Mouse (Mus musculus) neural tube, embryonic 15.5 days (tissue): ENCODE measurements around the gene Myh6. TPM values are rescaled to one million over a fixed set of nuclear protein-coding genes. Genes with fewer than 3 reads are reported as not detected.
"Not testable (repeated sequence)": the region's sequence is repeated elsewhere in the genome, so short reads cannot be mapped to it uniquely, and the experiment has no call there.

Source experiments
- ATAC-seq: fragments of 200-750 bp; cut with Nextera tagmentation; 2 replicates; pipeline ENCODE4 v1.8.0; 2017; ENCODE audit warnings: mild to moderate bottlenecking, moderate TSS enrichment, moderate library complexity; ENCODE audit not compliant: low FRiP score
- H3K27ac ChIP-seq: fragments of 300-500 bp; sonication (generic); replicated peaks from 2 replicates; pipeline ENCODE4 v1.5.1; 2015; ENCODE audit warnings: mild to moderate bottlenecking, inconsistent platforms
- H3K27me3 ChIP-seq: fragments of 300-500 bp; sonication (generic); replicated peaks from 2 replicates; pipeline ENCODE4 v1.6.1; 2015; ENCODE audit warnings: inconsistent platforms
- H3K36me3 ChIP-seq: fragments of 300-500 bp; sonication (generic); 2 replicates; pipeline ENCODE4 v1.6.1; 2015; ENCODE audit warnings: inconsistent platforms
- H3K4me1 ChIP-seq: fragments of 300-500 bp; sonication (generic); 2 replicates; pipeline ENCODE4 v1.6.1; 2015; ENCODE audit warnings: inconsistent platforms
- H3K4me2 ChIP-seq: fragments of 300-500 bp; sonication (generic); 2 replicates; pipeline ENCODE4 v1.6.1; 2015; ENCODE audit warnings: inconsistent platforms, mild to moderate bottlenecking, moderate library complexity
- H3K4me3 ChIP-seq: fragments of 300-500 bp; sonication (generic); replicated peaks from 2 replicates; pipeline ENCODE4 v1.5.1; 2015; ENCODE audit warnings: mild to moderate bottlenecking, inconsistent platforms
- H3K9ac ChIP-seq: fragments of 300-500 bp; sonication (generic); replicated peaks from 2 replicates; pipeline ENCODE4 v1.6.1; 2015; ENCODE audit warnings: mild to moderate bottlenecking, inconsistent platforms
- H3K9me3 ChIP-seq: fragments of 300-500 bp; sonication (generic); replicated peaks from 2 replicates; pipeline ENCODE4 v1.6.1; 2016; ENCODE audit warnings: inconsistent platforms
- WGBS: fragments of 180-500 bp; shearing (Covaris S2); methylation state at CpG from one replicate; pipeline ENCODE4 v1.1.7; 2015; ENCODE audit warnings: mixed read lengths; 5-methylcytosine and 5-hydroxymethylcytosine counted together
- polyA plus RNA-seq: library from polyadenylated mRNA; unstranded; fragments of >200 nt; fragmentation: Nextera tagmentation; extraction: Ambion mirVana; gene quantifications from 2 replicates; pipeline ENCODE4 v1.2.1, GENCODE M21; 2015

The Myh6 gene
- polyA plus RNA-seq, 1 experiment from 2014 or later = 1.8 TPM

DNA sequence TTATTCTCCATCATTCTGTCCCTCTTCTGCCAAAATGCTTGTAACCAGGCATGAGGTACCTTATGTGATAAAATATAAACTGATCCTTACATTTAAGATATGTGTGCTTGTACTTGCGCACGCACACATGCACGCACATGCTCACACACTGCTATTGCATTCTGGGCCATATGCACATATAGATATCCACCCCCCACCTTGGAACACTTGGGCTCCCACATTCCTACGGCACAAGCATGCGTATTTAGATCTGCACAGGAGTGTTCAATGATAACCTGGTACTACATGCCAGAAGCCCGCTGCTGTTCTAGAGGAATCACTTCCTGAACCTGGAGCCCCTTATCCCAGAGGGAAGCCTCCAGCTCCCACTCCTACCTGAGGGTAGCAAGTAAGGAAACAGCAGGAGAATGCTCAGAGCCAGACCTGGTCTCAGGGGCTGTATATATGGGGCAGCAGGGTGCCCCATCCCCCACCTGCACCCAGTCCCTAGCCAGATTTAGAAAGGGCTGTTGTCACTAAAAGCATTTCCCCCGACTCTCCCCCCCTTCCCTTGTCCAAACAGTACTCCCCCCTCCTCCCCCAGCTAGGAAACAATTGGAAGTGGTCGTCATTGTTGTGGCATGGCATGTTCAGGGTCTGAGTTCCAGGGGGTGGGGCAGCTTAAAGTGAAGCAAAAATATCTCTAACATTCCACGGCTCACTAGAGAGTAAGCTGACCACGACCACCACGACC, 27.6 kb upstream of the Myh6 start, which contains the start of gene Myh7:
TSS of gene Myh7 (minus strand) at position 491 of the 733 bp plus-strand sequence.
- H3K36me3 ChIP-seq = no peaks in the 10 kb centered on the region
- peak within 1 kb of the TSS; percentile 79 for H3K27ac ChIP-seq
- H3K9me3 ChIP-seq = no peaks in the 10 kb centered on the region
- no peaks in the 10 kb centered on the region for H3K27me3 ChIP-seq
- H3K4me1 ChIP-seq = peaks cover 17% of the 10 kb centered on the region
- H3K4me2 ChIP-seq = no peak within 1 kb of the TSS
- no peak for ATAC-seq
- H3K9ac ChIP-seq = no peak within 1 kb of the TSS
- 57% methylated on average over 11 of the region's 11 CpGs for WGBS
- no peak within 1 kb of the TSS for H3K4me3 ChIP-seq

DNA sequence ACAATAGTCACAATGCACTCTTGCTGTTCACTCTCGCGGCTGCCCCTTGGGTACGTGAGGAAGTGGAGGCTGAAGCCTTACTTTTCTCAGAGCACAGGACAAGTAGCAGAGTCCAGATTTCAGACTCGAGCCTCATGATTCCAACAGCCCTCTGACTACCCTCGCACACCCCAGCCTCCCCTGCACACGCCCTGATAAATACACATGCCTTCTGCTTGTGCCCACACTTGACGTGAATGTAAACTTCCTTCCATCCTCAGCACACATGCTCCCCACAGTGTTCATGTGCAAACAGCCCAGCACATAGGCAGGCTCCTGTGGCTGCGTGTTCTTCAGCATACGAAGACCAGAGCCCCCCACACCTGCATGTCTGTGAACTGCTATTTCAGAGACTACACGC, 26.9 kb upstream of the Myh6 start:
- ATAC-seq = no peak
- Histone ChIP-seq H3K9ac (no peak overlapping the region), H3K4me1 (peaks cover 17% of the 10 kb centered on the region), H3K27ac (no peak overlapping the region), H3K9me3 (no peaks in the 10 kb centered on the region), H3K36me3 (no peaks in the 10 kb centered on the region), H3K4me2 (no peak overlapping the region), H3K27me3 (no peaks in the 10 kb centered on the region), H3K4me3 (no peak overlapping the region)
- WGBS = 78% methylated on average over 10 of the region's 10 CpGs

DNA sequence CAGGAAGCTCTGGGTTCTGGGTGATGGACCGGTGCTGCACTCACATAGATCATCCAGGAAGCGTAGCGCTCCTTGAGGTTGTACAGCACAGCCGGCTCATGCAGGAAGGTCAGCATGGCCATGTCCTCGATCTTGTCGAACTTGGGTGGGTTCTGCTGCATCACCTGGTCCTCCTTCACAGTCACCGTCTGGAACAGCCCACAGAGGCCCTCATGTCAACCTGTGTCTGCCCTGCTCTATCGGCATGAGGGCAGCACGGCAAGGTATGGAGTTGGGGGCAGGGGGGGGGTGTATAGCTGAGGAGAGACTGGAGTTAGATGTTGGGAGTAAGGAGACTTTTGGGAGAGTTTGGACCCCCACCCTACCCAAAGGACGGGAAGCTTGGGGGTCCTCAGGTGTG, 25.5 kb upstream of the Myh6 start:
- no peaks in the 10 kb centered on the region for H3K27me3 ChIP-seq
- no peaks in the 10 kb centered on the region for H3K36me3 ChIP-seq
- no peak for ATAC-seq
- no peak overlapping the region for H3K27ac ChIP-seq
- no peak overlapping the region for H3K9ac ChIP-seq
- no peak overlapping the region for H3K4me2 ChIP-seq
- no peak overlapping the region for H3K4me3 ChIP-seq
- H3K4me1 ChIP-seq = peaks cover 17% of the 10 kb centered on the region
- WGBS = 92% methylated on average over 10 of the region's 10 CpGs
- H3K9me3 ChIP-seq = no peaks in the 10 kb centered on the region

DNA sequence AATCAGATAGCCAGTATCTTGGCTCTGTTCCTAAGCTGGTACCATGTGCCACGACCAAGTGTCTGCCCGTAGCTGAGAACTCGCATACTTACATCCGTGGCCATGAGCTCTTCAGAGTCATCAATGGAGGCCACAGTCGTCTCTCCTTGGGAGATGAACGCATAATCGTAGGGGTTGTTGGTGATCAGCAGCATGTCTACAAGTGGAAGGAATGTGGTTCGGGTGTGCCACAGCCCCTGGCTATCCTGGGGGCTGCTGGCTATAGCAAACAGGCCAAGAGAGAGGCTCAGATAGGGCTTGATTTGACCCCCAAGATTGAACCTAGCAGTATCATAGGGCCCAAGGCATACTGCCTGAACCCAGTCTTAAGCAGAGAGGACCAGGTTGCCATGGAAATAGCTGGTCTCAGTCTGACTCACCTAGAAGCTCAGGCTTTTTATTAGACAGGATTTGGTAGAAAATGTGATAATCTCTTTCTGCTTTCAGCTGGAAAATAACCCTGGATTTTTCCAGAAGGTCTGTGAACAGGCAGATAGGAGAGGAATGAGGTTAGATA, 23.2 kb upstream of the Myh6 start:
- Histone ChIP-seq H3K27me3 (no peaks in the 10 kb centered on the region), H3K9me3 (no peaks in the 10 kb centered on the region), H3K36me3 (no peaks in the 10 kb centered on the region), H3K4me3 (no peak overlapping the region), H3K27ac (no peak overlapping the region), H3K4me2 (no peak overlapping the region), H3K9ac (no peak overlapping the region), H3K4me1 (peaks cover 7% of the 10 kb centered on the region)
- 89% methylated on average over 8 of the region's 8 CpGs for WGBS
- no peak for ATAC-seq

DNA sequence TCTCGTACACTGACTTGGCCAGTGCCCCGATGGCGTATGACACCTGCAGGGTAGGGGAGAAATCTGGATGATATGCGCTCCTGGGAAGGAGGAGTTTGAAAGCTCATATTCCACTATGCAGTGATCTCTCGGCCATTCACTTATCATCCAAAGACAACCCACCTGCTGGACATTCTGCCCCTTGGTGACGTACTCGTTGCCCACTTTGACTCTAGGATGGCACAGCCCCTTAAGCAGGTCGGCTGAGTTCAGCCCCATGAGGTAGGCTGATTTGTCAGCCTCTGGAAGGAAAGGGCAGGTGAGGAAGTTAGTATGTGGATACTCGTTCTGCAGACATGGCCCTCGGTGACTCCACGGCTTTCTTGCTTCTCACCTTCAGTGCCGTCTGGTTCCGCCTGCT, 22.2 kb upstream of the Myh6 start:
- Histone ChIP-seq H3K9me3 (no peaks in the 10 kb centered on the region), H3K27me3 (no peaks in the 10 kb centered on the region), H3K4me3 (no peak overlapping the region), H3K36me3 (no peaks in the 10 kb centered on the region), H3K4me2 (no peak overlapping the region), H3K27ac (no peak overlapping the region), H3K4me1 (no peaks in the 10 kb centered on the region), H3K9ac (no peak overlapping the region)
- WGBS = 91% methylated on average over 13 of the region's 13 CpGs
- ATAC-seq = no peak

DNA sequence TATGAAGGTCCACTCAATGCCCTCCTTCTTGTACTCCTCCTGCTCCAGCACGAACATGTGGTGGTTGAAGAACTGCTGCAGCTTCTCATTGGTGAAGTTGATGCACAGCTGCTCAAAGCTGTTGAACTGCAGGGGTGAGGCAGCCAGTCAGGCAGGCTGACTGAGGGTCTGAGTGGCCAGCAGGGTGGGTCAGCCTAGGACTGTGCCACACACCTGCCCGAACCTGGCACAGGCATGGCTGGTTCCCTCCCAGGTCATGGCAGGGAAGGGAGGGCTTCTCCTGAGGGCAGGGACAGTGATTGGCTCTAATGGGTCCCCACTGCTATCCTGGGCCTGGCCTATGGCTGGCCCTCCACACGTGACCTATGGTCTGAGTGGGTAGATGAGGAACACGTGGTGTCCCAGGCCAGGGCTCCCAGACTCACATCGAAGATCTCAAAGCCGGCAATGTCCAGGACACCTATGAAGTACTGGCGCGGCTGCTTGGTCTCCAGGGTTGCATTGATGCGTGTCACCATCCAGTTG, 21.7 kb upstream of the Myh6 start:
- 94% methylated on average over 9 of the region's 9 CpGs for WGBS

DNA sequence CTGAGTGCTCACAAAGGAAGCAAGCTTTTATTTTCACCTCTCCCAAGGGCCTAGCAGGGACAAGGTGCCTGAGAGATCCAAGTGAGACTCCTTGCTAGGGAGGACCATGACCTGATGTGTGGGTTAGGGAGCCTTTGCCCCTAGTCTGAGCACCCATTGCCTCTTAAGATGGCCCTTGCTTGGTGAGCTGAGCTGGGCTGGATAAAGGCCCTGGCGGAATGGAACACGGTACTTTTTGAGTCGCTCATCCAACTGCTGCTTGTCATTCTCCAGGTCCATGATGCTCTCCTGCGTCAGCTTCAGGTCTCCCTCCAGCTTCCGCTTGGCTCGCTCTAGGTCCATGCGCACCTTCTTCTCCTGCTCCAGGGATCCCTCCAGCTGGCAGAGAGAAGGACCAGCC, 15.2 kb upstream of the Myh6 start:
- H3K9me3 ChIP-seq = no peaks in the 10 kb centered on the region
- no peak overlapping the region for H3K27ac ChIP-seq
- H3K4me3 ChIP-seq = no peak overlapping the region
- no peaks in the 10 kb centered on the region for H3K4me1 ChIP-seq
- no peak overlapping the region for H3K9ac ChIP-seq
- no peaks in the 10 kb centered on the region for H3K36me3 ChIP-seq
- ATAC-seq = no peak
- no peaks in the 10 kb centered on the region for H3K27me3 ChIP-seq
- 93% methylated on average over 7 of the region's 7 CpGs for WGBS
- no peak overlapping the region for H3K4me2 ChIP-seq

More for the DNA sequence above, 21.7 kb upstream of the Myh6 start:
- not testable (repeated sequence) for H3K4me2 ChIP-seq, ATAC-seq, H3K9me3 ChIP-seq, H3K4me3 ChIP-seq, H3K27me3 ChIP-seq, H3K27ac ChIP-seq, H3K9ac ChIP-seq, H3K36me3 ChIP-seq, H3K4me1 ChIP-seq

DNA sequence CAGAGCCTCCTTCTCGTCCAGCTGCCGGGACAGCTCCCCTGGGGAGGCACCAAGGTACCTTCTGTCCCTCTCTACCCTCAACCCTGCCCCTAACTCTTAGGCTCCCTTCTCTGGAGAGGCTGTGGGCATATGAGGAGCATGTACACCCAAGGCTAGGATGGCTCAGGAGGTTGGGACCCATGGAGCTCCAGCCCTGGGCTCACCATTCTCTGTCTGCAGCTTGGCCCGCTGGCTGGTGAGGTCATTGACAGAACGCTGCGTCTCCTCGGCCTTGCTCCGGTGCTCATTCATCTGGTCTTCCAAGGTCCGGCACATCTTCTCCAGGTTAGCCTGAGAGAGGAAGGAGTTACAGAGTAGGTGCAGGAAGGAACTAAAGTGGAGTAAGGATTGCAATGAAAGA, 11.9 kb upstream of the Myh6 start:
- Histone ChIP-seq H3K27me3 (no peaks in the 10 kb centered on the region), H3K4me2 (no peak overlapping the region), H3K9me3 (no peaks in the 10 kb centered on the region), H3K4me3 (no peak overlapping the region), H3K4me1 (peaks cover 11% of the 10 kb centered on the region), H3K9ac (no peak overlapping the region), H3K36me3 (no peaks in the 10 kb centered on the region), H3K27ac (no peak overlapping the region)
- no peak for ATAC-seq
- 96% methylated on average over 8 of the region's 8 CpGs for WGBS

DNA sequence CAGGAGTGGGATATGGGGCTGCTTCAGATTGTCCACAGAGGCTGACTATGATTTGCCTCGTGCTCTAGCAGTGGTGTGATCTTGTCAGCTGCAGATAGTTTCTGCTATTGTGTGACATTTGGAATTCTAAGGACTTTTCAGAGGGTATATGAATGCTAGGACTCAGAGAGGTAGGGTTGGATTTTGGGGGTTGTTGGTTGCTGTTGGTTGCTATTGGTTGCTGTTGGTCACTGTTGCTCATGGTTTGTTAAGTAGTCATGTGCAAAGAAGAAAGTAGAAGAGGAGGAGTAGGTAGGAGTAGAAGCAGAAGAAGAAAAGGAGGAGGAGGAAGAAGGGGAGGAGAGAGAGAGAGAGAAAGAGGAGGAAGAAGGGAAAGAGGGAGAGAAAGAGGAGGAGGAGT, 9.9 kb upstream of the Myh6 start, which contains the start of gene Gm17428:
TSS of gene Gm17428 (plus strand) at position 301 of the 400 bp plus-strand sequence.
- no peak within 1 kb of the TSS for H3K4me3 ChIP-seq
- no peaks in the 10 kb centered on the region for H3K27me3 ChIP-seq
- H3K4me2 ChIP-seq = no peak within 1 kb of the TSS
- H3K9me3 ChIP-seq = no peaks in the 10 kb centered on the region
- no peaks in the 10 kb centered on the region for H3K36me3 ChIP-seq
- no peak for ATAC-seq
- H3K4me1 ChIP-seq = peaks cover 11% of the 10 kb centered on the region
- no peak within 1 kb of the TSS for H3K9ac ChIP-seq
- no peak within 1 kb of the TSS for H3K27ac ChIP-seq
- 78% methylated on average over 1 of the region's 1 CpGs for WGBS

DNA sequence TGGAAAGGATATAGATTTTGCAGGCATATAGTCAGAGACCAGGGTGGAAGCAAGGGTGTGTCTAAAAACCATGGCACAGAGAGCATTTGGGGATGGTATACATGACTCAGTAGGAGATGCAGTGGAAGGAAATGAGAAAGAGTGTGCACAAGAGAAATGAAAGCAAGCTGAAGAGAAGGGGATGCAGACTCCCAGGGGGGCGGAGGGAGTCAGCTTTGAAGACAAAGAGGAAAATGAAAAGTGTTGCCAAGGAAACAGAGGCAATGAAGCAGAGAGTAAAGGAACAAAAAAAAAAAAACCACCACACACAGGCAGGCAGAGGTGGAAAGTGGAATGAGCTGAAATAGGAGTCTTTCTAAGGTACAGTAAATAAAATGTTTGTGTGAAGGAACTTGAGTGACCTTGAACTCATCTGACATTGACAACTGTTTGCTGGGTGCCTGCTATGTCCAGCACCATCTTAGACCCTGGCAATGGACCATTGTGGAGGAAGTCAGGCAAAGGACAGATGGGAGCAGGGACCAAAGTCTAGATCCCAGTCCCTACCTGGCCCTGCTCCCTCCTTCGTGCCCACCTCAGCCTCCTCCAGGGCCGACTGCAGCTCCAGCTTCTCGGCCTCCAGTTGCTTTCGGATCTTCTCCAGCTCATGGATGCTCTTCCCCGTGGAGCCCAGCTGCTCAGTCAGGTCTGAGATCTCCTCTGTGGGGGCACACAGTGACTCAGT, 7.5 kb upstream of the Myh6 start:
- whole genome bisulfite sequencing = 63% methylated on average over 6 of the region's 6 CpGs
- H3K4me3 ChIP-seq = no peak overlapping the region
- no peak overlapping the region for H3K9ac ChIP-seq
- H3K27ac ChIP-seq = peak overlapping the region; percentile 79
- H3K27me3 ChIP-seq = no peaks in the 10 kb centered on the region
- no peaks in the 10 kb centered on the region for H3K9me3 ChIP-seq
- no peak overlapping the region for H3K4me2 ChIP-seq
- peaks cover 11% of the 10 kb centered on the region for H3K4me1 ChIP-seq
- H3K36me3 ChIP-seq = no peaks in the 10 kb centered on the region
- ATAC-seq = peak; percentile 77

DNA sequence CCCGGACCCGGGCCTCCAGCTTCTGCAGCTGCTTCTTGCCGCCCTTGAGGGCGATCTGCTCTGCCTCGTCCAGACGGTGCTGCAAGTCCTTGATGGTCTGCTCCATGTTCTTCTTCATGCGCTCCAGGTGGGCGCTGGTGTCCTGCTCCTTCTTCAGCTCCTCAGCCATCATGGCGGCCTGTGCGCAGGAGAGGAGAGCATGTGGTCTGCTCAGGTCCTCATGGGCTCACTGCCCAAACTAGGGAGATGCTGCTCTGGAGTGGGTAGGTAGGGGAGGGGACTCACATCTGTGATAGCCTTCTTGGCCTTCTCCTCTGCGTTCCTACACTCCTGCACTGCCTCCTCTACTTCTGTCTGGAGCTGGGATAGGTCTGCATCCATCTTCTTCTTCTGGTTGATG, 6.1 kb upstream of the Myh6 start:
- not testable (repeated sequence) for H3K4me2 ChIP-seq, H3K4me3 ChIP-seq, H3K27ac ChIP-seq, ATAC-seq, H3K27me3 ChIP-seq, H3K9me3 ChIP-seq, H3K36me3 ChIP-seq, H3K9ac ChIP-seq
- WGBS = 90% methylated on average over 7 of the region's 11 CpGs
- H3K4me1 ChIP-seq = peaks cover 11% of the 10 kb centered on the region

DNA sequence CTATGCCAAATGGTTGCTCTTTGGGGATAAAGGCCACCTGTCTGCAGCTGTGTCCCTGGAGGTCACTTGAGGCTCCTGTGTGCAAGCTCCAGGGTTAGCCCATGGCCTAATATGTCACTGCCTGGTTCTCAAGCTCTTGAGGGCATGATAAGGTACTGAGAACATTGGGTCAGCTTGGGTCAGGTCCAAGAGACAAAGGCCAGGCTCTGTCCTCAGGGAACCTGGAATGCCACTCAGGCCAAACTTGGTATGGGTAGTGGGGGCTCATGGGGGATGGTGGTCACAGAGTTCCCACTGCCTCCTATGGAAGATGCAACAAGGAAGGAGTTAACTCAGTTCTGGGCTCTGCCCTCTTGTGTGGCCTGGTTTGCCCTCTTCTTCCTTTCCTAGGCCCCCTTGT, 1.6 kb upstream of the Myh6 start:
- H3K9me3 ChIP-seq = no peaks in the 10 kb centered on the region
- H3K27me3 ChIP-seq = no peaks in the 10 kb centered on the region
- no peak overlapping the region for H3K27ac ChIP-seq
- no peak for ATAC-seq
- H3K4me1 ChIP-seq = no peaks in the 10 kb centered on the region
- no peak overlapping the region for H3K4me2 ChIP-seq
- no peaks in the 10 kb centered on the region for H3K36me3 ChIP-seq
- no peak overlapping the region for H3K9ac ChIP-seq
- no peak overlapping the region for H3K4me3 ChIP-seq
